Mouse (Mus musculus) heart, embryonic 14.5 days (tissue): ENCODE measurements around the gene Apoe. TPM values are rescaled to one million over a fixed set of nuclear protein-coding genes. Genes with fewer than 3 reads are reported as not detected.

Experiments
- ATAC-seq: fragments of 200-750 bp; cut with Nextera tagmentation; 2 replicates; pipeline ENCODE4 v1.8.0; 2017; ENCODE audit warnings: low read depth, moderate TSS enrichment; ENCODE audit not compliant: insufficient number of reproducible peaks, insufficient read depth, low FRiP score
- H3K27ac ChIP-seq, 2 experiments: fragments of 200-500 bp in 1 of 2; fragments of 300-500 bp in 1 of 2; sonication (generic) in 1 of 2; replicated peaks in 1 of 2; 2 replicates each; pipeline ENCODE4 v1.5.1; 2012 to 2014; ENCODE audit warnings: low read depth in 2 of 2, low read length in 2 of 2, control low read depth in 1 of 2, mild to moderate bottlenecking in 1 of 2, mixed read lengths in 1 of 2; ENCODE audit not compliant: control insufficient read depth in 1 of 2, insufficient read depth in 1 of 2
- H3K27me3 ChIP-seq: fragments of 300-500 bp; sonication (generic); 2 replicates; pipeline ENCODE4 v1.6.1; 2014; ENCODE audit warnings: mild to moderate bottlenecking, low read length, control low read depth; ENCODE audit not compliant: control insufficient read depth, insufficient read depth
- H3K36me3 ChIP-seq: fragments of 300-500 bp; sonication (generic); 2 replicates; pipeline ENCODE4 v1.6.1; 2014; ENCODE audit warnings: mild to moderate bottlenecking, control low read depth, low read length, mixed read lengths; ENCODE audit not compliant: control insufficient read depth, insufficient read depth
- H3K4me1 ChIP-seq, 2 experiments: fragments of 200-500 bp in 1 of 2; fragments of 300-500 bp in 1 of 2; sonication (generic) in 1 of 2; 2 replicates each; pipeline ENCODE4 v1.6.1; 2012 to 2014; ENCODE audit warnings: low read length in 2 of 2, control low read depth in 1 of 2, mixed read lengths in 1 of 2; ENCODE audit not compliant: control insufficient read depth in 2 of 2, insufficient read depth in 2 of 2
- H3K4me2 ChIP-seq: fragments of 300-500 bp; sonication (generic); 2 replicates; pipeline ENCODE4 v1.6.1; 2014; ENCODE audit warnings: mild to moderate bottlenecking, low read length
- H3K4me3 ChIP-seq, 2 experiments: fragments of 200-500 bp in 1 of 2; fragments of 300-500 bp in 1 of 2; sonication (generic) in 1 of 2; 2 replicates each; pipeline ENCODE4 v1.5.1; 2012 to 2014; ENCODE audit warnings: low read length in 2 of 2, mild to moderate bottlenecking in 2 of 2, control low read depth in 1 of 2, low read depth in 1 of 2, moderate library complexity in 1 of 2; ENCODE audit not compliant: control insufficient read depth in 1 of 2, insufficient read depth in 1 of 2
- H3K9ac ChIP-seq: fragments of 300-500 bp; sonication (generic); 2 replicates; pipeline ENCODE4 v1.6.1; 2014; ENCODE audit warnings: mild to moderate bottlenecking, low read length
- H3K9me3 ChIP-seq: fragments of 300-500 bp; sonication (generic); 2 replicates; pipeline ENCODE4 v1.6.1; 2016; ENCODE audit warnings: low read length, control low read depth; ENCODE audit not compliant: control insufficient read depth
- WGBS: fragments of 180-500 bp; shearing (Covaris S2); extraction: QIAGEN DNeasy Blood & Tissue Kit; methylation state at CpG from one replicate; pipeline ENCODE4 v1.1.7; 2014; 5-methylcytosine and 5-hydroxymethylcytosine counted together
- polyA plus RNA-seq: library from polyadenylated mRNA; unstranded; fragments of >200 nt; fragmentation: Nextera tagmentation; extraction: Ambion mirVana; gene quantifications from 2 replicates; pipeline ENCODE4 v1.2.1, GENCODE M21; 2014

Apoe gene
- polyA plus RNA-seq, 1 experiment from 2014 or later, result 695 TPM

- no peak overlapping the region for H3K4me2 ChIP-seq
- H3K9me3 ChIP-seq, result no peaks in the 10 kb centered on the region
- no peaks in the 10 kb centered on the region for H3K27me3 ChIP-seq
- H3K27ac ChIP-seq, result no peak overlapping the region
- no peak overlapping the region for H3K4me3 ChIP-seq
- no peak overlapping the region for H3K9ac ChIP-seq
- no peak for ATAC-seq
- WGBS, result 61% methylated on average over 5 of the region's 5 CpGs
- peaks cover 34 to 43% of the 10 kb centered on the region in 2 experiments for H3K4me1 ChIP-seq
- H3K36me3 ChIP-seq, result peaks cover 43% of the 10 kb centered on the region
Measured at GRCm38 (mm10) chr7:19742468-19742867, 43.5 kb upstream of the Apoe start.

DNA sequence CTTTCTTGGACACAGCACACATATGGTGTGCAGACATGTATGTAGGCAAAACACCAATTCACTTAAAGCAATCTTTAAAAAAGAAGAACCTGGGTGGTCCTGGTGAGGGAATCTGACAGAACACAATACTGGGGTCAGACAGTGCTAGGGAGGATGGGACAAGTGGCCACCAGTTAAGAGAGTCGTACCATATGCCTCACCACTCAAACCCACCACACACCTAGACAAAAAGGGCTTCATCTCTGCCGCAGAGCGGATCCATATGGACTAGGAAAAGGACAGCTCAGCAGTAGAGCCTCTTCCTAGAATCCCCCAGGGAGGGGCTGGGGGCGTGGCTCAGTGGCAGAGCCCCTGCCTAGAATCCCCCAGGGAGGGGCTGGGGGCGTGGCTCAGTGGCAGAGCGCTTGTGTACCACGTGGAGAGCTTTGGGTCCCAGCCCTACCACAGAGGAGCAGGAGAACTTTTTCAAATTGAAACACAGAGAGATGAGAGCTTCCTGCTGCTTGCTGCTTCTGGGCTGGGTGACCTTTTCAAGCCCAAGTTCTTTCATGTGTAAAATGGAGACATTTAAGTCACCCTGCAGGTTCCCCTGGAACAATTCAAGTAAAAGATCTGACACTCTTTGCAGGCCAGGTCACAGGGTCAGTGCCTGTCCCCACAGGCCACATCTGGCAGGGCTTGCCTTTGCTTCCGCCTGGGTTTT lies 42.5 kb upstream of the Apoe start:
- 37% methylated on average over 8 of the region's 8 CpGs for WGBS
- peaks cover 25 to 33% of the 10 kb centered on the region in 2 experiments for H3K4me1 ChIP-seq
- H3K9ac ChIP-seq, result no peak overlapping the region
- H3K27me3 ChIP-seq, result no peaks in the 10 kb centered on the region
- H3K27ac ChIP-seq, result no peak overlapping the region
- no peak overlapping the region for H3K4me3 ChIP-seq
- H3K9me3 ChIP-seq, result no peaks in the 10 kb centered on the region
- H3K36me3 ChIP-seq, result peaks cover 53% of the 10 kb centered on the region
- ATAC-seq, result no peak
- H3K4me2 ChIP-seq, result no peak overlapping the region

GRCm38 (mm10) chr7:19740269-19740668 lies 41.3 kb upstream of the Apoe start:
- H3K27me3 ChIP-seq, result no peaks in the 10 kb centered on the region
- H3K4me2 ChIP-seq, result no peak overlapping the region
- no peak overlapping the region for H3K27ac ChIP-seq
- H3K4me3 ChIP-seq, result no peak overlapping the region
- no peak overlapping the region for H3K9ac ChIP-seq
- H3K9me3 ChIP-seq, result no peaks in the 10 kb centered on the region
- peaks cover 61% of the 10 kb centered on the region for H3K36me3 ChIP-seq
- peaks cover 18 to 22% of the 10 kb centered on the region in 2 experiments for H3K4me1 ChIP-seq
- no peak for ATAC-seq
- WGBS, result 73% methylated on average over 11 of the region's 11 CpGs

DNA sequence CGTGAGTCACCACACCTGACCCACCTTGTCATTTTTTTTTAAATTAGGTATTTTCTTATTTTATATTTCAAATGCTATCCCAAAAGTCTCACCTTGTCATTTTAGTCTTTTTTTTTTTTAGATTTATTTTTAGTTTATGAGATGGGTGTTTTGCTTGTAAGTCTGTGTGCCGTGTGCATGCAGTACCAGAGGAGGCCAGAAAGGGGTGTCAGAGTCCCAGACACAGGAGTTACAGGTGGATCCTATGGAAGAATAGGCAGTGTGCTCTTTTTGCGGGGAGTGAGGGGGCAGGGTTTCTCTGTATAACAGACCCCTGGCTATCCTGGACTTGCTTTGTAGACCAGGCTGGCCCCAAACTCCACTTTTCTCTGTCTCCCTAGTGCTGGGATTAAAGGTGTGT lies 39.8 kb upstream of the Apoe start:
- 89% methylated on average over 3 of the region's 3 CpGs for WGBS
- Histone ChIP-seq H3K36me3 (peaks cover 62% of the 10 kb centered on the region), H3K9ac (no peak overlapping the region), H3K4me3 (no peak overlapping the region), H3K27me3 (no peaks in the 10 kb centered on the region), H3K27ac (no peak overlapping the region), H3K4me2 (no peak overlapping the region), H3K4me1 (peaks cover 5 to 7% of the 10 kb centered on the region in 2 experiments; a peak in 2 of 4 replicates), H3K9me3 (no peaks in the 10 kb centered on the region)
- no peak for ATAC-seq

GRCm38 (mm10) chr7:19736389-19737057 lies 37.5 kb upstream of the Apoe start:
- Histone ChIP-seq H3K27ac (no peak overlapping the region), H3K4me1 (peaks cover under 1% of the 10 kb centered on the region in 2 experiments; a peak in 1 of 4 replicates), H3K4me3 (no peak overlapping the region), H3K9ac (no peak overlapping the region), H3K27me3 (no peaks in the 10 kb centered on the region), H3K9me3 (no peaks in the 10 kb centered on the region), H3K36me3 (peaks cover 67% of the 10 kb centered on the region), H3K4me2 (no peak overlapping the region)
- WGBS, result 82% methylated on average over 16 of the region's 16 CpGs
- ATAC-seq, result no peak

- H3K4me3 ChIP-seq, result no peak overlapping the region
- H3K27ac ChIP-seq, result no peak overlapping the region
- H3K9me3 ChIP-seq, result no peaks in the 10 kb centered on the region
- H3K9ac ChIP-seq, result no peak overlapping the region
- H3K27me3 ChIP-seq, result no peaks in the 10 kb centered on the region
- no peak for ATAC-seq
- 78% methylated on average over 10 of the region's 10 CpGs for WGBS
- H3K4me1 ChIP-seq, result no peaks in the 10 kb centered on the region
- H3K36me3 ChIP-seq, result peaks cover 81% of the 10 kb centered on the region
- no peak overlapping the region for H3K4me2 ChIP-seq
Measured at GRCm38 (mm10) chr7:19734178-19734666, 35.2 kb upstream of the Apoe start.

DNA sequence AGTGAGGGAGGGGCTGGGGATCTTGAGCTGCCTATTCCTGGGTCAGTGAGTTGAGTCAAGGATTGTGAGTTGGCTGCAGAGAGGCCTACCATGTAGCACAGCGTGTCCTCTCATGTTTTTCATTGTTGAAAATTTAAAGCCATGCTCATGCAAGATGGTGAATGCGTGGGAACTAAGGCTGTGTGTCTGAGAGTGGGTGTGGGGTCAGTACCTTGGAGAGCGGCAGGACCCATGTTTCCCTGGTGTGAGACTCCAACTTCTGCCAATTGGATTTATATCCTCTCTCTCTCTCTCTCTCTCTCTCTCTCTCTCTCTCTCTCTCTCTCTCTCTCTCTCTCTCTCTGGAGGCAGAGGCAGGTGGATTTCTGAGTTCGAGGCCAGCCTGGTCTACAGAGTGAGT lies 27.6 kb upstream of the Apoe start:
- Histone ChIP-seq H3K9ac (no peak overlapping the region), H3K4me3 (no peak overlapping the region), H3K4me1 (peaks cover 0 to 2% of the 10 kb centered on the region in 2 experiments; a peak in 1 of 4 replicates), H3K27ac (no peak overlapping the region), H3K9me3 (peaks cover 3% of the 10 kb centered on the region), H3K36me3 (peaks cover 86% of the 10 kb centered on the region), H3K27me3 (no peaks in the 10 kb centered on the region), H3K4me2 (no peak overlapping the region)
- no peak for ATAC-seq
- 87% methylated on average over 4 of the region's 4 CpGs for WGBS
